Mouse (Mus musculus) monocyte, adult 5-6 weeks (primary cell): Measurements from ENCODE around the gene Gm21987. TPM values are rescaled to one million over a fixed set of nuclear protein-coding genes. Genes with fewer than 3 reads are reported as not detected.

Source experiments
- ATAC-seq: fragments of 153-309, 156-312 bp; replicated peaks from 2 replicates; pipeline ENCODE4 v1.8.0; 2017; ENCODE audit warnings: mild to moderate bottlenecking; ENCODE audit not compliant: low TSS enrichment, insufficient number of reproducible peaks, severe bottlenecking, poor library complexity, low FRiP score
- total RNA-seq: library from RNA; stranded (forward); fragments of 200-1000, 200-491, 200-594 nt; gene quantifications from 3 replicates; pipeline ENCODE4 v1.2.3, GENCODE M21; 2017

The Gm21987 gene
- total RNA-seq, 1 experiment from 2014 or later: not detected

- ATAC-seq: no peak
Observed at GRCm38 (mm10) chr16:38344941-38345725, 1.7 kb upstream of the Gm21987 start.

GRCm38 (mm10) chr16:38347588-38347987 lies 748 bp downstream of the Gm21987 start:
- ATAC-seq: no peak

GRCm38 (mm10) chr16:38348217-38348761 lies 1.4 kb downstream of the Gm21987 start:
- no peak; the same call in 1 of the 2 replicates for ATAC-seq

- ATAC-seq: no peak
Observed at GRCm38 (mm10) chr16:38349881-38350280, 3.0 kb downstream of the Gm21987 start.

- ATAC-seq: no peak
Observed at GRCm38 (mm10) chr16:38350361-38350855, 3.6 kb downstream of the Gm21987 start.

GRCm38 (mm10) chr16:38350939-38351338 lies 4.1 kb downstream of the Gm21987 start:
- ATAC-seq: no peak

- ATAC-seq: no peak
Observed at GRCm38 (mm10) chr16:38352031-38352430, 5.2 kb downstream of the Gm21987 start.

GRCm38 (mm10) chr16:38352851-38353250 lies 6.0 kb downstream of the Gm21987 start:
- no peak for ATAC-seq

GRCm38 (mm10) chr16:38353642-38354041 lies 6.8 kb downstream of the Gm21987 start:
- ATAC-seq: no peak

- ATAC-seq: no peak
Observed at GRCm38 (mm10) chr16:38354185-38354913, 7.5 kb downstream of the Gm21987 start.

- no peak for ATAC-seq
Observed at GRCm38 (mm10) chr16:38358256-38358812, 11.5 kb downstream of the Gm21987 start.

GRCm38 (mm10) chr16:38359241-38359640 lies 12.4 kb downstream of the Gm21987 start:
- no peak for ATAC-seq

- no peak for ATAC-seq
Observed at GRCm38 (mm10) chr16:38359857-38360256, 13.0 kb downstream of the Gm21987 start.

- ATAC-seq: no peak
Observed at GRCm38 (mm10) chr16:38360317-38360716, 13.5 kb downstream of the Gm21987 start.

- no peak for ATAC-seq
Observed at GRCm38 (mm10) chr16:38361933-38362332, 15.1 kb downstream of the Gm21987 start, which contains the start of gene Popdc2. Gene Popdc2, plus strand, starts transcription at chr16:38362209.

GRCm38 (mm10) chr16:38362493-38363255 lies 15.8 kb downstream of the Gm21987 start:
- no peak for ATAC-seq

GRCm38 (mm10) chr16:38363256-38363595 lies 16.4 kb downstream of the Gm21987 start:
- ATAC-seq: no peak

- no peak for ATAC-seq
Observed at GRCm38 (mm10) chr16:38363657-38364056, 16.8 kb downstream of the Gm21987 start.

- ATAC-seq: no peak
Observed at GRCm38 (mm10) chr16:38365390-38365789, 18.6 kb downstream of the Gm21987 start.
